Mouse (Mus musculus) lung, embryonic 14.5 days (tissue): Measurements from ENCODE around the gene Slc24a4. TPM values are rescaled to one million over a fixed set of nuclear protein-coding genes. Genes with fewer than 3 reads are reported as not detected.

Source experiments
- ATAC-seq: fragments of 200-750 bp; cut with Nextera tagmentation; 2 replicates; pipeline ENCODE4 v1.8.0; 2017; ENCODE audit warnings: mild to moderate bottlenecking, moderate TSS enrichment, moderate library complexity; ENCODE audit not compliant: insufficient read depth
- DNase-seq: peaks from one replicate; pipeline ENCODE4 v3.0.0-alpha.2; 2015
- H3K27ac ChIP-seq: fragments of 300-500 bp; sonication (generic); 2 replicates; pipeline ENCODE4 v1.5.1; 2014; ENCODE audit warnings: low read depth, mild to moderate bottlenecking, moderate library complexity
- H3K27me3 ChIP-seq: fragments of 300-500 bp; sonication (generic); 2 replicates; pipeline ENCODE4 v1.6.1; 2014; ENCODE audit warnings: low read length, control low read depth; ENCODE audit not compliant: insufficient read depth
- H3K36me3 ChIP-seq: fragments of 300-500 bp; sonication (generic); 2 replicates; pipeline ENCODE4 v1.6.1; 2014; ENCODE audit warnings: control low read depth; ENCODE audit not compliant: insufficient read depth
- H3K4me1 ChIP-seq: fragments of 300-500 bp; sonication (generic); 2 replicates; pipeline ENCODE4 v1.6.1; 2014; ENCODE audit warnings: antibody characterized with exemption, control low read depth; ENCODE audit not compliant: insufficient read depth
- H3K4me2 ChIP-seq: fragments of 300-500 bp; sonication (generic); 2 replicates; pipeline ENCODE4 v1.6.1; 2014; ENCODE audit warnings: mild to moderate bottlenecking
- H3K4me3 ChIP-seq: fragments of 300-500 bp; sonication (generic); 2 replicates; pipeline ENCODE4 v1.5.1; 2014; ENCODE audit warnings: low read depth, low read length
- H3K9ac ChIP-seq: fragments of 300-500 bp; sonication (generic); 2 replicates; pipeline ENCODE4 v1.6.1; 2014
- H3K9me3 ChIP-seq: fragments of 300-500 bp; sonication (generic); 2 replicates; pipeline ENCODE4 v1.6.1; 2016; ENCODE audit warnings: low read depth, low read length, control low read depth
- CTCF ChIP-seq: IDR thresholded peaks from 2 replicates; pipeline ENCODE4 v1.5.1; 2016; ENCODE audit warnings: antibody characterized with exemption, low read depth
- WGBS: fragments of 180-500 bp; shearing (Covaris S2); extraction: QIAGEN DNeasy Blood & Tissue Kit; methylation state at CpG from one replicate; pipeline ENCODE4 v1.1.7; 2014; 5-methylcytosine and 5-hydroxymethylcytosine counted together
- polyA plus RNA-seq: library from polyadenylated mRNA; unstranded; fragments of >200 nt; fragmentation: Nextera tagmentation; extraction: Ambion mirVana; gene quantifications from 2 replicates; pipeline ENCODE4 v1.2.1, GENCODE M21; 2014

The Slc24a4 gene
- polyA plus RNA-seq, 1 experiment from 2014 or later = 0.89 TPM

DNA sequence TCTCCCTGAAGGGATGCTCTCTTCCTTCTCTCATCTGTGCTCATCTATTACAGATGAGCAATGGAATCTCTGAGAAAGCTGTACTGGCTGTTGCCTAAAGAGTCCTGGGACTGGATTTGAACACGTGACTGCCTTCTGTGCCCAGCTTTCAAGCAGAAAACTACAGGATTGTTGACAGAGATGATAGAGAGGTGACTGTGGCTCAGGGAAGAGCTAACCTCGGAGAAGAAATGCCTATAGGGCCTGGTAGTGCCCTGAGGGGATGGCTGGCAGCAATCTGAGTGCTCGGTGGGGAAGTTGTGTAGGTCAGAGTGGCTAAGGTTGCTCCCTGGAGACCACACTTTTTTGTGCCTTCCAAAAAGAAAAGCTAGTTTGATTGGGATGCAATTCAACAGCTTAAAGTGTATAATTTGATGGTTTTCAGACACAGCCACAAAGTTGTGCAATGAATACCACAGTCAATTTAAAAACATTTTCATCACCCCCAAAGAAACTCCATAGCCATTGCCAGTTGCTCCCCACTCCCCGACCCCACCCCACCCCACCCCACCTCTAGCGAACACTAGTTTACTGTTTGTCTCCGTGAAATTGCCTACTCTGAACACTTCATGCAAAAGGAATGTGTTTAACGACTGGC lies 152.5 kb downstream of the Slc24a4 start:
- no peaks in the 10 kb centered on the region for H3K36me3 ChIP-seq
- H3K4me1 ChIP-seq = peaks cover 19% of the 10 kb centered on the region
- no peak for DNase-seq
- no peaks in the 10 kb centered on the region for H3K9me3 ChIP-seq
- no peak overlapping the region for H3K4me2 ChIP-seq
- H3K27me3 ChIP-seq = no peaks in the 10 kb centered on the region
- H3K27ac ChIP-seq = no peak overlapping the region
- no peak overlapping the region for H3K4me3 ChIP-seq
- WGBS = 63% methylated on average over 7 of the region's 7 CpGs
- no peak for ATAC-seq
- no peak overlapping the region for H3K9ac ChIP-seq
- TF ChIP-seq CTCF = no peak

DNA sequence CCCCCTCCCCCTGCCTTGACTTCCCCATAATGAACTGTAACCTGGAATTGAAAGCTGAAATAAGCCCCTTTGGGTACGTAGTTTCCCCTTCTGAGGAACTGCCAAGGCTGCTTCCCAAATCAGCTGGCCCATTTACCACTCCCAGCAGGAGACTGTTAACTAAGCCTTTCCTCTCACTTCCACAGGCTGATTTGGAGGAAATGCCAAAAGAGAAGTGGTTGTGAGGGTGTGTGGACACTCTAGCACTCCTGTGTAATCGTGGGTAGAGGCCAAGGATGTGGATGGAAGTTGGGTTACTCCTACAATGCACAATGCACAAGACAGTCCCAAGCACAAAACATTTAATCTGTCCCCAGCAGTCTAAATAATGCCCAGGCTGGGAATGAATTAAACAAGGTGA lies 153.6 kb downstream of the Slc24a4 start:
- Histone ChIP-seq H3K27ac (no peak overlapping the region), H3K36me3 (no peaks in the 10 kb centered on the region), H3K27me3 (no peaks in the 10 kb centered on the region), H3K4me2 (peak overlapping the region; percentile 92), H3K4me3 (peak overlapping the region; percentile 62; the same call in 1 of the 2 replicates), H3K9ac (no peak overlapping the region), H3K9me3 (no peaks in the 10 kb centered on the region), H3K4me1 (peaks cover 30% of the 10 kb centered on the region)
- ATAC-seq = no peak
- 68% methylated on average over 2 of the region's 2 CpGs for WGBS
- DNase-seq = no peak
- TF ChIP-seq CTCF = no peak

DNA sequence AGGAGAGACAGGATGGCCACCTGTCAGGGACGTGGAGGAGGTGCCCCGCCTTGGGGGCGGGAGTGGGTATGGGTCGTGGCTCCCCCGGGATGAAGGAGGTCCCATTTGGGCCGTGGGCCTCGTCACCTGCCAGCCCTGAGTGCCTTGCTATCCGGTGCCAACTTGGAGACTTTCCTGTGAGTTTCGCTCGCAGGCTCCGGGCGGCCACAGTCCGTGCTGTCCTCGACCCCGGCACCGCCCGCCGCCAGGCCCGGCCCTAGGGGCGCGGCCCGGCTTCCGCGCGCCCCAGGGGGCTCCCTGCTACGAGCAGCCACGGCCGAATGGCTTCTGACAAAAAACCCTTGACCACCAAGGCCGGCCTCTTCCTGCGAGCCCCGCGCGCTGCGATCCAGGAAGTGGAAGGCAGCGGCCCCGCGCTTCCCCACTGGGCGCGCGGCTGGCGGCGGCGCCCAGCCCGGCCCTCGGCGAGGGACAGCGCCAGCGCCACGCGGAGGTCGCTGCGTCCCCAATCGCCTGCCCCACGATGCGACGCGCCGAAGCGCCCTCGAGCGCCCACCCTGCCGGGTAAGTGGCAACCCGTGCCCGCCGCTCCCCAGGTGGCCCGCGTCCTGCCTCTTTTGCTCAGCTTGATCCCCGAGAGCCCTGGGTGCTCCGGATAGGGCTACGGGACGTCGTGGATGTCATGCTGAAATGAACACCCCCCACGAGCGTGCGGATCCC lies 154.4 kb downstream of the Slc24a4 start, which contains the start of gene Rin3:
Gene Rin3 (plus strand): TSS at position 286 of the 720 bp plus-strand sequence.
- H3K9me3 ChIP-seq = no peaks in the 10 kb centered on the region
- 1% methylated on average over 74 of the region's 75 CpGs for WGBS
- peak within 1 kb of the TSS; percentile 79 for H3K27ac ChIP-seq
- peaks cover 37% of the 10 kb centered on the region for H3K4me1 ChIP-seq
- no peak for TF ChIP-seq CTCF
- H3K36me3 ChIP-seq = no peaks in the 10 kb centered on the region
- no peaks in the 10 kb centered on the region for H3K27me3 ChIP-seq
- peak within 1 kb of the TSS; percentile 83 for H3K9ac ChIP-seq
- peak within 1 kb of the TSS; percentile 62 for H3K4me3 ChIP-seq
- H3K4me2 ChIP-seq = peak within 1 kb of the TSS; percentile 92
- DNase-seq (peak; percentile 76), ATAC-seq (peak; percentile 63)

- H3K4me1 ChIP-seq = peaks cover 44% of the 10 kb centered on the region
- peak; percentile 84 for DNase-seq
These were observed 155.1 kb downstream of the Slc24a4 start for GRCm38 (mm10) chr12:102283483-102284266.

GRCm38 (mm10) chr12:102284267-102284610 lies 155.7 kb downstream of the Slc24a4 start:
- TF ChIP-seq CTCF = no peak
- DNase-seq (no peak), ATAC-seq (no peak)
- Histone ChIP-seq H3K4me3 (peak overlapping the region; percentile 62), H3K9ac (peak overlapping the region; percentile 83), H3K27me3 (no peaks in the 10 kb centered on the region), H3K36me3 (no peaks in the 10 kb centered on the region), H3K4me1 (peaks cover 45% of the 10 kb centered on the region), H3K27ac (no peak overlapping the region), H3K9me3 (no peaks in the 10 kb centered on the region), H3K4me2 (peak overlapping the region; percentile 92)
- WGBS = 6% methylated on average over 9 of the region's 9 CpGs

More at GRCm38 (mm10) chr12:102283483-102284266, 155.1 kb downstream of the Slc24a4 start:
- no peaks in the 10 kb centered on the region for H3K27me3 ChIP-seq
- H3K9ac ChIP-seq = peak overlapping the region; percentile 83
- peak; percentile 66 for ATAC-seq
- no peaks in the 10 kb centered on the region for H3K9me3 ChIP-seq
- TF ChIP-seq CTCF = no peak
- 2% methylated on average over 19 of the region's 24 CpGs for WGBS
- peak overlapping the region; percentile 79 for H3K27ac ChIP-seq
- peak overlapping the region; percentile 62 for H3K4me3 ChIP-seq
- H3K36me3 ChIP-seq = no peaks in the 10 kb centered on the region
- H3K4me2 ChIP-seq = peak overlapping the region; percentile 92

GRCm38 (mm10) chr12:102284618-102285159 lies 156.2 kb downstream of the Slc24a4 start:
- Histone ChIP-seq H3K9me3 (no peaks in the 10 kb centered on the region), H3K4me1 (peaks cover 45% of the 10 kb centered on the region), H3K4me2 (peak overlapping the region; percentile 92), H3K9ac (no peak overlapping the region), H3K27me3 (no peaks in the 10 kb centered on the region), H3K4me3 (peak overlapping the region; percentile 62), H3K27ac (0 out of 2 replicates have a peak overlapping the region, but pooled peaks have one; percentile 36), H3K36me3 (no peaks in the 10 kb centered on the region)
- no peak for ATAC-seq
- TF ChIP-seq CTCF = no peak
- 28% methylated on average over 3 of the region's 3 CpGs for WGBS
- DNase-seq = no peak
